Mouse (Mus musculus) lung, postnatal 25 days (tissue): ENCODE results near the gene Usp12.

ENCODE experiments used
- DNase-seq: peaks from one replicate; pipeline ENCODE4 v3.0.0; 2022; ENCODE audit warnings: low spot score

The Usp12 gene

GRCm38 (mm10) chr5:146692976-146693361 is 101.8 kb downstream of the Usp12 start:
- no peak for DNase-seq

- peak; percentile 56 for DNase-seq
These were observed 102.3 kb downstream of the Usp12 start for GRCm38 (mm10) chr5:146692361-146692975.

- DNase-seq = no peak
These were observed 103.1 kb downstream of the Usp12 start for GRCm38 (mm10) chr5:146691745-146692144.

GRCm38 (mm10) chr5:146687541-146688313 is 107.1 kb downstream of the Usp12 start:
- peak; percentile 76 for DNase-seq

GRCm38 (mm10) chr5:146686954-146687353 is 107.9 kb downstream of the Usp12 start:
- no peak for DNase-seq
